In the genomic region with DNA sequence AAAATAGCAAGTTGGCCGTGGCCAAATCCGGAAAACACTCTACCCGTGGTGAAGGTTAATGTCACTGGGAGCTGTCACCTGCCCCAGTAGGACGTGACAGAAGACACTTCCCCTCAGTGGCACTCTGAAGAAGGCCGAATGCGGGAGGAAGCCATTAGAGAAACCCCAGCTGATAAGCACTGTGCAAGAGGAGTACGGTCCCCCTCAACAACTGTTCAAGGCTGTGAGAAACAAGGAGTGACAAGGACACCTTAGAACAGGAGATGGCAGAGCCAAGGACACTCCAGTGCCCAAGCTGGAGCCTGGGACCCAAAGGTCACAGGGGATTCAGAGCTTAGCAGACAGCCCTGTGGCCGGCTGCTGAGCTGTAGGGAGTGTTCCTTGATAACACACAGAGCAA, we compare ENCODE assay signal across 10 mouse cellular contexts. TPM values are rescaled to one million over a fixed set of nuclear protein-coding genes. Genes with fewer than 3 reads are reported as not detected.
A peak's percentile ranks its signal among the peaks of the same experiment; 100 is the strongest.
DNase-seq lines count a peak whose midpoint lies in the region; ATAC-seq and TF ChIP-seq lines count a peak whose summit lies in the region.
"Had no signal": no experiment of that assay in that cellular context is flagged by ENCODE, and none has a peak within 500 bp of the region (broad histone marks: within the 10 kb centered on the region; RNA-seq: fewer than 3 reads in every experiment).

No protein-coding gene starts in this region.

- H3K4me2 ChIP-seq in midbrain, embryonic 11.5 days, result no peak overlapping the region
- H3K4me2 ChIP-seq in midbrain, postnatal 0 days (ENCODE audit: low read depth, low read length, poor library complexity, severe bottlenecking), result no peak overlapping the region
- H3K4me2 ChIP-seq: midbrain, embryonic 13.5 days had no signal

- H3K27ac ChIP-seq in midbrain, embryonic 11.5 days (ENCODE audit: low read depth, low read length), result no peak overlapping the region
- no peak overlapping the region for H3K27ac ChIP-seq in midbrain, postnatal 0 days (ENCODE audit: low read depth, low read length)
- H3K27ac ChIP-seq: midbrain, embryonic 13.5 days had no signal

- peak; percentile 44 for DNase-seq in midbrain, embryonic 11.5 days (ENCODE audit: low spot score, missing footprints)
- DNase-seq in midbrain, postnatal 0 days (ENCODE audit: low spot score), result no peak
- DNase-seq in heart, adult 8-10 months (ENCODE audit: low spot score), result peak; percentile 50
- DNase-seq in induced T-regulatory cell, adult 2 months (ENCODE audit: low read depth), result peak; percentile 38
- peak; percentile 43 for DNase-seq in thymus, postnatal 25 days
- no peak for DNase-seq in kidney, postnatal 10 days
- no peak for DNase-seq in cerebellum, adult 18-20 months
- DNase-seq: kidney, postnatal 25 days had no signal

- no peaks in the 10 kb centered on the region for H3K27me3 ChIP-seq in midbrain, embryonic 11.5 days (ENCODE audit: control insufficient read depth, insufficient read depth, low read length)
- no peaks in the 10 kb centered on the region for H3K27me3 ChIP-seq in midbrain, postnatal 0 days (ENCODE audit: insufficient read depth, low read length)
- H3K27me3 ChIP-seq: midbrain, embryonic 13.5 days had no signal

- no peak overlapping the region for H3K9ac ChIP-seq in midbrain, embryonic 11.5 days (ENCODE audit: low read length)
- H3K9ac ChIP-seq in midbrain, postnatal 0 days (replicated peaks; ENCODE audit: low read length, poor library complexity, severe bottlenecking), result no peak overlapping the region
- H3K9ac ChIP-seq: midbrain, embryonic 13.5 days had no signal

- TF ChIP-seq CTCF in midbrain, postnatal 0 days (IDR thresholded peaks at IDR 0.05), result no peak

- WGBS in midbrain, embryonic 11.5 days, result 59% methylated on average over 8 of the region's 8 CpGs
- WGBS in midbrain, postnatal 0 days, result 64% methylated on average over 8 of the region's 8 CpGs

- H3K4me1 ChIP-seq in midbrain, embryonic 11.5 days (ENCODE audit: control insufficient read depth, insufficient read depth, low read length), result no peaks in the 10 kb centered on the region
- no peaks in the 10 kb centered on the region for H3K4me1 ChIP-seq in midbrain, postnatal 0 days (ENCODE audit: insufficient read depth, low read length)

- no peaks in the 10 kb centered on the region for H3K9me3 ChIP-seq in midbrain, embryonic 11.5 days (ENCODE audit: control insufficient read depth, low read length)
- H3K9me3 ChIP-seq in midbrain, postnatal 0 days (ENCODE audit: low read length), result no peaks in the 10 kb centered on the region
- H3K9me3 ChIP-seq: midbrain, embryonic 13.5 days had no signal

- no peak overlapping the region for H3K4me3 ChIP-seq in midbrain, embryonic 11.5 days (ENCODE audit: low read depth, low read length)
- H3K4me3 ChIP-seq in midbrain, postnatal 0 days (ENCODE audit: low read depth, low read length), result no peak overlapping the region
- H3K4me3 ChIP-seq: midbrain, embryonic 13.5 days had no signal

- ATAC-seq in midbrain, embryonic 11.5 days (ENCODE audit: low FRiP score), result no peak
- ATAC-seq in midbrain, postnatal 0 days (ENCODE audit: low FRiP score), result no peak
- ATAC-seq: midbrain, embryonic 13.5 days had no signal

- no peaks in the 10 kb centered on the region for H3K36me3 ChIP-seq in midbrain, embryonic 11.5 days (ENCODE audit: control insufficient read depth, insufficient read depth, low read length)
- no peaks in the 10 kb centered on the region for H3K36me3 ChIP-seq in midbrain, postnatal 0 days (ENCODE audit: insufficient read depth, low read length)
- H3K36me3 ChIP-seq: midbrain, embryonic 13.5 days had no signal

RNA-seq across cellular contexts. Expression of a gene that starts 2.5 kb away (rescaled TPM):
- polyA plus RNA-seq in midbrain, embryonic 11.5 days (2014; fragmentation: Nextera tagmentation; extraction: Ambion mirVana), result not detected in 2 replicates
- total RNA-seq in midbrain, postnatal 0 days (2014; rRNA removed), result not detected in 2 replicates
- polyA plus RNA-seq in midbrain, postnatal 0 days (2015; fragmentation: Nextera tagmentation; extraction: Ambion mirVana), result 0.09 and 0.27 TPM in 2 replicates
- under 1 TPM in 1 of 4 experiments, not detected in 3; 0.09 TPM for total RNA-seq in heart, adult 8-10 months (2022)
- total RNA-seq: gastrocnemius, postnatal 36 days had no signal
- polyA plus RNA-seq: midbrain, embryonic 13.5 days had no signal

RNA-seq across cellular contexts. Expression of a gene that starts 58.1 kb away (rescaled TPM):
- polyA plus RNA-seq in midbrain, embryonic 11.5 days (2014; fragmentation: Nextera tagmentation; extraction: Ambion mirVana), result 2.3 and 3.0 TPM in 2 replicates
- total RNA-seq in midbrain, postnatal 0 days (2014; rRNA removed), result 293 and 312 TPM in 2 replicates
- 17.4 and 17.9 TPM in 2 replicates for polyA plus RNA-seq in midbrain, postnatal 0 days (2015; fragmentation: Nextera tagmentation; extraction: Ambion mirVana)
- 1 to 10 TPM; 1.7 to 2.3 (median 1.9) TPM for total RNA-seq in heart, adult 8-10 months (2022)

Comparison
In these comparisons a context has a peak if more than half of its experiments do, and no peak if none do; other contexts are left out.
1. DNase-seq: peak in midbrain, embryonic 11.5 days (single experiment), heart, adult 8-10 months (single experiment), induced T-regulatory cell, adult 2 months (single experiment) and thymus, postnatal 25 days (single experiment); none in midbrain, postnatal 0 days (single experiment), kidney, postnatal 10 days (single experiment) and cerebellum, adult 18-20 months (0 of 2).
2. RNA of a gene that starts 58.1 kb away (total RNA-seq): 293 to 312 TPM in midbrain, postnatal 0 days; 1.7 to 2.3 TPM in heart, adult 8-10 months; every median in the first group is over 10 times any median in the second.